Mouse (Mus musculus) cortical plate, adult 2 months (tissue): ENCODE results near the gene Acer2.

ENCODE experiments used
- CTCF ChIP-seq: fragments of 200-500 bp; IDR thresholded peaks from 2 replicates; pipeline ENCODE4 v1.5.1; 2011; ENCODE audit warnings: mild to moderate bottlenecking, control low read depth, low read length; ENCODE audit not compliant: insufficient read depth; ENCODE audit errors: extremely low read depth
- POLR2A ChIP-seq: fragments of 200-500 bp; IDR thresholded peaks from 2 replicates; pipeline ENCODE4 v1.6.1; 2011; ENCODE audit warnings: mild to moderate bottlenecking, low read length, control low read depth; ENCODE audit not compliant: insufficient read depth; ENCODE audit errors: extremely low read depth

DNA sequence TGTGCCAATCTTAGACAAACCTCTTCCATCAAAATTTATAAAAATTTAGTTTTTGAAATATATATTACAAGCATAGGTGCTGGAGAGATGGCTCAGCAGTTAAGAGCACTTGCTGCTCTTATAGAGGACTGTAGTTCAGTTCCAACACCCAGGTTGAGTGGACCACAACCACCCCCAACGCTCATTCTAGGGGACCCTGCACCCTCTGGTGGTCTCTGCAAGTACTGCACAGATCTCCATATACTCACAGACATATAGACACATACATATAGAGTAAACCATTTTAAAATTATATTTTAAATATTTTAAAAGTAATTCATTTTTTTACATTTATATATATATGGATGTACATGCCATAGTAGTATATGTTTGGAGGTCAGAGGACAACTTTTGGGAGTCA lies 41.9 kb downstream of the Acer2 start:
- TF ChIP-seq POLR2A = no peak
- TF ChIP-seq CTCF = no peak
